Mouse (Mus musculus) megakaryocyte, embryonic 14.5 days (primary cell): ENCODE data around the gene C1qbp.

Experiments
- FLI1 ChIP-seq: IDR thresholded peaks from 2 replicates; pipeline ENCODE4 v1.6.1; 2012; ENCODE audit warnings: low read length, inconsistent platforms, mixed read lengths
- GATA1 ChIP-seq: IDR thresholded peaks from 3 replicates; pipeline ENCODE4 v1.6.1; 2012; ENCODE audit warnings: mixed read lengths, low read length, inconsistent platforms, borderline replicate concordance

DNA sequence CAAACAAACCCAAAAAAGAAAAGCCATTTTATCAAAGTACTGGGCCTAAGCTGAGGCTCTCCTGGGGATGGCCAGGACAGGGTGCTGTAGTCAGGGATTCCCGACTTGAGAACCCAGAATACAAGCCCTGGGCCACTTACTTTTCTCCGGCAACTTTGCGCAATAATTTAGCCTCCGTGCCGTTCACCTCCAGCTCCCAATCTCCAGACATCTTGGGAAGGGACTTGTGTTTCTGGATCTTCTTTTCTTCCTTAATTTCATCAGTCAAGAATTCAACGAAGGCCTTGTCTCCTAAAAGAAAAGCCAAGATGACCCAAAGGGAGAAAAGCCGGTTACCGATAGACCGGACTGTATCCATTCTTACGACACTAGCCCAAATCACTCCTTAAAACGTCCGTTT, 796 bp downstream of the C1qbp start:
- TF ChIP-seq GATA1, result no peak
- no peak for TF ChIP-seq FLI1
